Mouse (Mus musculus) mouse trophoblast stem cell (cell line): ENCODE results near the gene Olfr5.
"Not testable (repeated sequence)": the region's sequence is repeated elsewhere in the genome, so short reads cannot be mapped to it uniquely, and the experiment has no call there.

Source experiments
- in situ Hi-C, 2 experiments: fragments of 300-500 bp; cut with MseI, MboI; formaldehyde crosslinking; loops; 2 replicates in 1 of 2; 3 replicates in 1 of 2; pipeline ENCODE4 v1.15.1; 2025

The Olfr5 gene

DNA sequence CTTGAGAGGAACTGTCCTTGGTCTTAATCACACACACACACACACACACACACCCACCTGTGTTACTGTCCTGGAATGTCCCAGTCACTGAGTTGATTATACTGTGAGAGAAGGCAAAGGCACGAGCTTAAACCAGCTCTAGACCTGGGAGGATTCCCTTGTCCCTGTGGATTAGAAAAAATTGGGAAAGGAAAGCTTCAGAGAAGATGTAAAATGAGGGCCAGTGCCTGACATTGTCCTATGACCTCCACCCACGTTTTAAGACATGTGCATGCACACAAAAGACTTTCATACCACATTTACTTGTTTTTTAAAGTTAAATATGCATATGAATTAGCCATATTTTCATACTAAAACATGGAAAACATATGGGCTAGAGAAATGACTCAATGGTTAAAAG is at the start of gene Olfr5:
TSS of gene Olfr5 (minus strand) at position 101 of the 400 bp plus-strand sequence.
- in situ Hi-C loops = no loop called here

DNA sequence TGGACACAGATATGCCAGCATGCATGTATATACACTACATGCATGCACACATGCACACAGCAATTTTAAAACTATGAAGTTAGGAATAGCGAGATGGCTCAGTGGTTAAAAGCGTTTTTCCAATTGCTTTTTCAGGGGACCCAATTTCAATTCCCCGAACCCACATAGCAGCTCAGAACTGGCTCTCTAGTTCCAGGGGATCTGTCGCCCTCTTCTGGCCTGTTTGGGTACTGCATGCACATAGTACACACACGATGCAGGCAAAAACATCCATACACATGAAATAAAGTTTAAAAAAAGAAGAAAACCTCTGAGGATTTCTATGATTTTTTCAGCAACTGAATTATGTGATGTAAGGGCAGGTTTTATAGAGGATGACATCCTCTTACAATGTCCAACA is 39.4 kb upstream of the Olfr5 start:
- in situ Hi-C loops = loop anchor here in 1 of 2 experiments (10.0 kb wide), 1 partner anchor 81 kb away; no protein-coding TSS in a partner anchor

DNA sequence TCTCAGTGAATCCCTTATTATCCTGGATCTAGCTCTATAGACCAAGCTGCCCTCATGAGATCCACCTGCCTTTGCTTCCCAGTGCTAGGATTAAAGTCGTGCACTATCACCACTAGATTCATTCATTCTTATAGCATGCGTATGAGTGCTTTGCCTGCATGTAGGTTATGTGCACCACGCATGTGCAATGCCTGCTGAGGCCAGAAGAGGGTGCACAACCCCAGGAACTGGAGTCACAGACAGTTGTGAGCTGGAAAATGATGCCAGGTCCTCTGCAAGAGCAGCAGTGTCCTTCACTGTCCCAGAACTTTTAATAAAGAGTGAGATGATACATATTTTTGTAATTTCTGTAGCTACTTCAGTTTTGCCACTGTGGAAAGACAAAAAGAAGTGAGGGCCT is 38.3 kb upstream of the Olfr5 start:
- in situ Hi-C loops = loop anchor here in 1 of 2 experiments (10.0 kb wide), 1 partner anchor 80 kb away; no protein-coding TSS in a partner anchor

DNA sequence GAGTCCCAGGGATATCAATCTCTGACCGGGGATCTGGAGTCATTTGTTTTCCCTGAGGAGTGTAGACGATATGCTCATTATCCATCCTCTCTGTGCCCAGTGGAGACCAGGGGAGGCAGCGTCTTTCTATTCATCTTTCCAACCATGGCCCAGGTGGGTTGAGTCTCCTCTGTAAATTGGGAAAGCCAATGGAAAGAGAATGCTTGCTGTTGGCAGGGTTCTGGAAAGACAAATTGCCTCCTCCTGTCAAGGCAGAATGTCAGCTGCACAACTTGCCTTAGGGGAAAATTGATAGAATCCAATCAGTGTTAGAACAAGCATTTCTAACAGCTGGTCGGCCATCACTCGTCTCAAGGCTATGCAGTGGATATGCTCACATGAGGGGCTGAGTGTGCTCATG is 36.1 kb upstream of the Olfr5 start, which contains the start of gene Olfr1349:
TSS of gene Olfr1349 (minus strand) at position 101 of the 400 bp plus-strand sequence.
- in situ Hi-C loops = loop anchor here in 1 of 2 experiments (10.0 kb wide), 1 partner anchor 78 kb away; no protein-coding TSS in a partner anchor

DNA sequence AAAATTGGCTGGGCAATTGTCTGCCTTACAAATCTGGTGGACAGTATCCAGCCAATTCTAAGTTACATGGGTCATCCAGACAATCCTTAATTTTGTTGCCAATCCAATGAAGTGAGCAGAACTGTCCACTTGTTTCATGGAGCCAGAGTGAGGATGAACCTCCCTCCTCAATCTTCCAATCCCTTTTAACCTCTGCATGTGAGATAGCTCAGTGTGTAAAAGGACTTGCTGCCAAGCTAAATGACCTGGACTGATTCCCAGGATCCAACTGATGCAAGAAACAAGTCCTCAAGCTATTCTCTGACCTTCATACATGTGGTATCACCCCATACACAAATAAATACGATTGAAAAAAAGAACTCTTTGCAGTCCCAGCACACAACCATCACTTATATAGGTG is 34.9 kb upstream of the Olfr5 start:
- in situ Hi-C loops = loop anchor here in 1 of 2 experiments (10.0 kb wide), 1 partner anchor 77 kb away; no protein-coding TSS in a partner anchor

DNA sequence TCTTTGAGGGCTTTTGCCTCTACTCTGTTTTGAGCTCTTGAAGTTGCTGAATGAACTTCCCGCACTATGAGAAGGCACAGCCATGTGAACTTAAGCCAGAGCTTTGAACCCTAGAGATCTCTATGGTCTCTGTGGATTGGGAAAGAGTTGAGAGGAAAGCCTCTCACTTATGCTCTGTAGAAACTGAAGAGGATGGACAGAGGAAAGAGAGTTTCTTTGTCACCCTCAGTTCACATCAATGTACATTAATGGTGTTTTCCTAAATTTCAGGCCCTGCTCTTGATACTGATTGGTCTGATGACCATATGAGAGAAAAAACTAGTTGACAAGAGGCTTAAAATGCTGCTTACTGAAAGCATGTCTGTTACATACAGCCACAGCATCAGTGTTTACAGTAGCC is 21.9 kb upstream of the Olfr5 start, which contains the start of gene Olfr1348:
TSS of gene Olfr1348 (minus strand) at position 101 of the 400 bp plus-strand sequence.
- in situ Hi-C loops = no loop called here

DNA sequence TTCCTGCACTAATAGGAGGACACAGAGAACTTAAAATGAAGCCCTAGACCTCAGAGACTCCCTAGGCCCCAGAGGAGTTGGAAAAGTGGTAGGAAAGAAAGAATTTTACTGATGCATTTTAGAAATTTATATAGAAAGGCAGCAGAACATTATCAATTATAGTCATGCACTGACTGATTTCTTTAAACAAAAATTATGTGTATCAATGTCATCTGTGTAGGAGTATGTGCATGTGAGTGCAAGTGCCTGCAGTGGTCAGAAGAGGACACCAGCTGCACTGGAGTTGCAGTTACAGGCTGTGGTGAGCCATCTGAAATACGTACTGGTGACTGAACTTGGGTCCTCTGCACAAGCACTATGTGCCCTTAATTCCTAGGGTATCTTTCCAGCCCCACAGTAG is 12.9 kb upstream of the Olfr5 start, which contains the start of gene Olfr1347:
TSS of gene Olfr1347 (minus strand) at position 101 of the 400 bp plus-strand sequence.
- in situ Hi-C loops = no loop called here

DNA sequence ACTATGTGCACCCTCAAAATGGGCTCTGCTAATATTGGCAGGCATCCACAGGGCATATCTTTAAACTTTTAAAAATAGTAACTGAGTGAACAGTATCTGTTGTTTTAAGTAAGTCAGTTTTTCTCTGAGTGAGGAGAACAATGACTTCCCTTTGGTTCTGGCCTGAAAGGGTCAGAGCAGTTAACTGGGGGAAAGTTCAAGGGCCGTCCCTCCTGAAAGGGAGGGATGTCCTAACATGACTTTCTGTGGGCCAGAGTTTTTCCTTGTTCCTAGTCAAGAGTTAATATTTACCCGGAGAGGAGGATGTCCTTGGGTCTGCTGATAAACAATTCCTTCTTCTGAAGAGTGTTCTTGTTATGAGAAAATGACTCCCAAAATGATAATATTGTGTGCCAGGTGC is 9.1 kb downstream of the Olfr5 start:
- in situ Hi-C loops = not testable (repeated sequence)

DNA sequence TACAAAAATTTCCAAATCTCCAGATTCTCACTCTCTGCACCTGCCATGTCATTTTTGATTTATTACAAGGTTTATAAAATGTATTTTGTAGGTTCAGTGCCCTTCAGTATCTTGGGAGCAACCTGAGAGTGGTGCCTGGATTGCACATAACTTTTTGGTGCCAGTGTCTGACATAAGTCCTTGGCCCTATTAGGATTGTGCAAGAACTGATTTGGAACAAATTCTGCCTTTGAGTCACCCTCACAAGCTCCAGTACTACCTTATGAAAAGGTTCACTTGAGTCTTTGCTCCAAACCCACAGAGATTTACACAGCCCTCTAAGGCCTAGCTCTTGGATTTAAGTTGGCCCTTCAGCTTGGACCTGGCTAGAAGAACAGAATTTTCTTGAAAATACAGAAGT is 19.8 kb downstream of the Olfr5 start, which contains the start of gene Olfr1346:
TSS of gene Olfr1346 (plus strand) at position 151 of the 400 bp plus-strand sequence.
- in situ Hi-C loops = no loop called here

DNA sequence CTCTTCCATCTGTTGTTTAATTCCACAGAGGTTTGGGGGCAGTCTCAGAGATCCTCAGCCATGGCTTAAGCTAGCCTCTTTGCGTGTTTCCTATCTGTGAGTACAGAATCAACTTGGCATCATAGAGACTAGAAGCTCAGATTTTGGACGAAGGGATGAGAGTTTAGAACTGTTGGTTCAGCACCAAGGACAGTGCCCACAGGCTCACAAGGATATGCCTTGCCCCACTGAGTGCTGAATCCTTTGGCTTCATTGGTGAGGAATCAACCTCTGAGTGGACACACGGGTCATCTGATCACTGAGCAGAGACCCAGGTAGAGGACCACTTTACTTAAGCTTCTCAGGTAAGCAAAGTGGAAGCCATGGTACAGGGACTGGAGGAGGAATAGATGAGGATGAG is 30.3 kb downstream of the Olfr5 start:
- in situ Hi-C loops = no loop called here

DNA sequence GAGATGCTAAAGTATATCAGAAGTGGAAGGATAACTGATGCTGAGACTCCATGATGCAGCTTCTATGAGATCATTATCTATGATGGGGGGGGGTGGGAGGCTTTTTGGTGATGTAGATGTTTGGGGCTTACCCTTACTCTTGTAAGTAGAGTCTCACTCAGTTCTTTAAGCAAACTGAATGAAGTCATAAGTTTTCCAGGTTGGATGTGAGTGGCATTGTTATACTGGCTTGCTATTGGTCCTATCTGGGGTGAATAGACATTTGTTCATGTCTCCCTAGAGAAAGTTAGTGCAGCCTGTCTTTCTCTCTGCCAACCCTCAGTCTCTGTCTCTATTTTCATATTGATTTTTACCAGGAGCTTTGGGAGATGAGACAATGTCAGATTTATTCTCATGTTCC is 30.9 kb downstream of the Olfr5 start, which contains the start of gene Olfr1336:
TSS of gene Olfr1336 (plus strand) at position 301 of the 400 bp plus-strand sequence.
- in situ Hi-C loops = no loop called here

DNA sequence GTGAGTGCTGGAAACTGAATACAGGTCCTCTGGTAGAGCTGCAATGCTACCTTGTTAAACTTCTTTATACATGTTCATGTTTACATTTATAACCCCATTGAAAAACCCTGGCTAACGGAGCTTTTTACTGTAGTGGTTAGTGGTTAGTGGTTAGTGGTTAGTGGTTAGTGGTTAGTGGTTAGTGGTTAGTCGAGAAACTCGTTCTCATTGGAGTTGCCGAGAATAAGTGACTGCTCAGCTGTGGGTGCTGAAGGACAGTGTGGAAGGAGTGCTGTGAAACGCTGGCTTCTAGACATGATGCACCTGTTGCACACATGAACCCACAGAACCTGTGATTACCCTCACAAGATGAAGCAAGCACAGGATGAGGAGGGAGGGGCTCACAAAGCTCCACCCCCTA is 39.0 kb downstream of the Olfr5 start:
- in situ Hi-C loops = loop anchor here in 1 of 2 experiments (10.0 to 25.0 kb wide), 2 partner anchors 77 to 140 kb away; partner anchors contain the start of gene Olfr1349

DNA sequence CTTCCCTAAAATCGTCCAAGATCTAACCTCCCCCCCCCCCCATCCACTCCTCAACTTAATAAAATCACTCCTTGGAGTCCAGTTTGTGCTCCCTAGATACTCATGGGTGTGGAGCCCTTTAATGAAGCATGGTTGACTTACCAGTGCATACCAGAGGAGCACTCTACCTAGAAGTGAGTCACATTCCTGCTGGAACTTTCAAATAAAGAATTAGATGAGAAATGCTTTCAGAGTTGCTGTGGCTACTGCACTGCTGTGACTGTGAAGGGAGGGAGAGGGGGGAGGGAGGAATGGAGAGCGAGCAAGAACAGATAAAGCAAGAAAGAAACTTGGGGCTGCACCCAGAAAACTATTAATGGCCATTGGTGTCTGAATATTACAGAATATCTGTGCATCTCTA is 45.6 kb downstream of the Olfr5 start:
- in situ Hi-C loops = loop anchor here in 1 of 2 experiments (10.0 to 25.0 kb wide), 2 partner anchors 84 to 146 kb away; partner anchors contain the start of gene Olfr1349

DNA sequence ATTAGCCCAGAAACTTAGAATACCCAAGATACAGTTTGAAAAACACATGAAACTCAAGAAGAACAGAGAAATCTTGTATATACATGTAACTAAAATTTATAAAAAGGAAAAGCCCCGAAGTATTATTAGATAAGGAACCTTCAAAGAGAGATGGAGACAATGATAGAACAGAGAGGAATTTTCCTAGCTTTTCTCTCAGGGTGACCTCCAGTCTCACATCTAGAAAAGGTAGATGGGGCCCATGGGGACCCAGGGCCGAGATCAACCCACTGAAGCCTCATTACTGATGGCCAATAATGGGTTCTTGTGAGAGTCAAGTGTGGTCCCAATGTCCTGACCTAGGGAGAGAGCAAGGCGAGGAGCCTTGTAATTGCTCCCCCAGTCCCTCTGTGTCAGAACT is 48.4 kb downstream of the Olfr5 start, which contains the start of gene Olfr1344:
TSS of gene Olfr1344 (plus strand) at position 301 of the 400 bp plus-strand sequence.
- in situ Hi-C loops = loop anchor here (10.0 to 25.0 kb wide), 2 partner anchors 149 to 496 kb away; no protein-coding TSS in a partner anchor

DNA sequence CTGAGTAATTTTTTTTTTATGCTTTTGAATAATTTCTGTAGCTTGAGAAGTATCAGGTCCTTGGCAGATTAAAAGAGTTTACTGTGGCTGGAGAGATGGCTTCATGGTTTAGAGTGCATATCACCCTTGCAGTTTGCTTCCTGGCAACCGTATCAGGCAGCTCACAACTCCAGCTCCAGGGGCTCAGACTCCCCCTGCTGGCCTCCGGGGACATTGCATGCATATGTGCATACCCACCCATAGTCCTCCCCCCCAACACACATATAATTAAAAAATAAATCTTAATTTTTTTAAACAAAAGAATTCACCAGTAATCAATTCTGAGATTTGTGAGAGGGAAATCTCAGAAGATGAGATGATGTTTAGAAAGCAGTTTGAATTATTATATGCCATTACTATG is 56.4 kb downstream of the Olfr5 start:
- in situ Hi-C loops = loop anchor here (5.0 to 25.0 kb wide), 3 partner anchors 68 to 504 kb away; partner anchors contain the start of gene Zfp78 (in 1 of the 2)

DNA sequence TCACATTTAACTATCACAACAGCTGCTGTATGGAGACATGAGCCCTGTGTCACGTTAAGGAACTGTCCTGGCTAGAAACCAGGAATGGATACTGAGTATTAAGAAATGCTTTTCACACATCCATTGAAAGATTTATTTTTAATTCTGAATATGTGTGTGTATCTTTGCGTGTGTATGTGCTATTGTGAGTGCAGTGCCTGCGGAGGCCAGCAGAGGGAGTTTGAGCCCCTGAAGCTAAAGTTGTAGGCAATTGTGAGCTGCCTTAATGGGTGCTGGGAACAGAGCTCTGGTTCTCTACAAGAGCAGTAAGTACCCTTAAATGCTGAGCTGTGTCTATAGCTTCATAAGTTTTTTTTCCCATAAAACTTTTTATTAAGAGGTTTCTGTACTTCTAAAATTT is 57.4 kb downstream of the Olfr5 start:
- in situ Hi-C loops = loop anchor here (5.0 to 25.0 kb wide), 2 partner anchors 72 to 158 kb away; no protein-coding TSS in a partner anchor
